Mouse (Mus musculus) lung, postnatal 0 days (tissue): ENCODE data around the gene 1600002K03Rik.

ENCODE experiments used
- CTCF ChIP-seq: IDR thresholded peaks from 2 replicates; pipeline ENCODE4 v1.5.1; 2016; ENCODE audit warnings: antibody characterized with exemption, mild to moderate bottlenecking
- EP300 ChIP-seq: IDR thresholded peaks from 2 replicates; pipeline ENCODE4 v1.6.1; 2016; ENCODE audit warnings: antibody characterized with exemption, mild to moderate bottlenecking, control low read depth

DNA sequence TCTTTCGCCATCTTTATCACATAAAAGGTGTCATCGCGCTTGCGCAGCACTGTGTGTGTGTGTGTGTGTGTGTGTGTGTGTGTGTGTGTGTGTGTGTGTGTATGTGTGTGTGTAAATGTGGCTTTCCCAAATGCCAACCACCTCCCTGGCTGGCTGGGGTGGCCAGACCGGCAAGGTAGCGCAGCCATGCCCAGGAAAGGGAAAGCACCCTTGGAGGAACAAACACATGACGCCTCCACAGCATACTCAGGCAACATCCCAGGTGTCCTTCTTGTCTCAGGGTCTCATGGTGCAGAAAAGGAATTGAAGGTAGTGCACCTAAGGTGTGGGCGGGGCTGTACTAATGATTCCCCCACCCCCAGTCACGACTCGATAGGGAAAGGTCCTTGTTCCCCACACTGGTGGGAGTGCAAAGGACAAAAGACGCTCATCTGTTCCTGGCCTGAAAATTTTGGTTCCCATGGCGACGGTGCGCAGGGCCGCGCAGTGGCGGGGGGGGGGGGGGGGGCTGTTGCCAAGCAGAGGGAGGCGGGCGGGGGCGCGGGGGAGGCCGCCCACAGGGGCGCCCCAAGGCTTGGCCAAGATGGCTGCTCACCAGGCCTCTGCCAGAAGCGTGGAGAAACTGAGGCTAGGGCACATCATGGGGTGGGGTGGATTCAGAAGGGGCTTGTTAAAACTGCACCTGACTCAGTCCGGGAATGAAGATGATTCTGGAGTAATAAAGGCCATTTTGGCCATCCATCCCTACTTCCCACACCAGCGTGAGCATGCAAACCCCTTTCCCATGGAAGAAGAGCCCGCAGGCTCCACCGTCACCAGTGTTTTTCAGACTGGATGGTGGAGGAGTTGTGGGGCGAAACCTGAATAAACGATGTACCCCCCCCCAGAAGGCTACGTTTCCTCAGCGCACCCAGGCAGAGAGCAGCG, 34.9 kb upstream of the 1600002K03Rik start:
- TF ChIP-seq CTCF (no peak), EP300 (0 out of 2 replicates have a peak, but pooled peaks have one; percentile 1)
